ENCODE assay signal across 18 mouse cellular contexts in genomic region chr5:120151145-120151544, GRCm38 (mm10). TPM values are rescaled to one million over a fixed set of nuclear protein-coding genes. Genes with fewer than 3 reads are reported as not detected.
DNase-seq lines count a peak whose midpoint lies in the region; ATAC-seq and TF ChIP-seq lines count a peak whose summit lies in the region.
"Had no signal": no experiment of that assay in that cellular context is flagged by ENCODE, and none has a peak within 500 bp of the region (broad histone marks: within the 10 kb centered on the region; RNA-seq: fewer than 3 reads in every experiment).

No protein-coding gene starts in this region.

- no peaks in the 10 kb centered on the region for H3K4me1 ChIP-seq in intestine, postnatal 0 days (replicated peaks; ENCODE audit: control insufficient read depth, insufficient read depth, low read length)
- no peaks in the 10 kb centered on the region for H3K4me1 ChIP-seq in intestine, embryonic 16.5 days (ENCODE audit: control insufficient read depth, insufficient read depth, low read length)
- H3K4me1 ChIP-seq in midbrain, embryonic 14.5 days (ENCODE audit: control insufficient read depth, insufficient read depth, low read length): peaks cover 15% of the 10 kb centered on the region
- H3K4me1 ChIP-seq in midbrain, embryonic 10.5 days: peaks cover 34% of the 10 kb centered on the region

- peak; percentile 70 for TF ChIP-seq CTCF in intestine, postnatal 0 days (IDR thresholded peaks at IDR 0.05; ENCODE audit: low read depth)

- H3K4me3 ChIP-seq in intestine, postnatal 0 days (ENCODE audit: low read depth, low read length): no peak overlapping the region
- H3K4me3 ChIP-seq in intestine, embryonic 16.5 days (ENCODE audit: low read length): no peak overlapping the region
- H3K4me3 ChIP-seq in midbrain, embryonic 14.5 days (replicated peaks; ENCODE audit: low read depth, low read length): no peak overlapping the region
- no peak overlapping the region for H3K4me3 ChIP-seq in midbrain, embryonic 10.5 days
- H3K4me3 ChIP-seq: embryonic facial prominence, embryonic 13.5 days; forebrain, embryonic 10.5 days; limb, embryonic 13.5 days; midbrain, embryonic 12.5 days had no signal

- H3K36me3 ChIP-seq in intestine, postnatal 0 days (ENCODE audit: control insufficient read depth, insufficient read depth): peaks cover 24% of the 10 kb centered on the region; the same call in 1 of the 2 replicates
- peaks cover 2% of the 10 kb centered on the region; the same call in 1 of the 2 replicates for H3K36me3 ChIP-seq in intestine, embryonic 16.5 days (ENCODE audit: control insufficient read depth, insufficient read depth, low read length)
- H3K36me3 ChIP-seq in midbrain, embryonic 14.5 days (ENCODE audit: control insufficient read depth, insufficient read depth, low read length): no peaks in the 10 kb centered on the region
- peaks cover 41% of the 10 kb centered on the region for H3K36me3 ChIP-seq in midbrain, embryonic 10.5 days
- H3K36me3 ChIP-seq: midbrain, embryonic 12.5 days had no signal

- 80% methylated on average over 4 of the region's 4 CpGs for whole genome bisulfite sequencing in intestine, postnatal 0 days
- 81% methylated on average over 4 of the region's 4 CpGs for WGBS in intestine, embryonic 16.5 days
- WGBS in midbrain, embryonic 14.5 days: 78% methylated on average over 4 of the region's 4 CpGs
- WGBS in midbrain, embryonic 10.5 days: 78% methylated on average over 4 of the region's 4 CpGs

- ATAC-seq in intestine, postnatal 0 days: no peak
- no peak for ATAC-seq in intestine, embryonic 16.5 days
- no peak for ATAC-seq in midbrain, embryonic 14.5 days (ENCODE audit: low FRiP score, low TSS enrichment)

- DNase-seq in adrenal gland, postnatal 10 days: peak; percentile 17
- DNase-seq in adrenal gland, adult 18-20 months (ENCODE audit: low spot score in 2 of 2): no peak
- DNase-seq in midbrain, embryonic 14.5 days: peak; percentile 46
- DNase-seq in midbrain, embryonic 10.5 days (ENCODE audit: low spot score): no peak
- no peak for DNase-seq in thymus, postnatal 0 days (ENCODE audit: low spot score)
- no peak for DNase-seq in right cerebral cortex, adult 2 months (ENCODE audit: low spot score in 2 of 2)
- DNase-seq: cerebellum, adult 9-11 months; heart, adult 18-20 months; heart, postnatal 10 days; kidney, postnatal 10 days; lung, postnatal 14 days; thymus, postnatal 14 days had no signal

- no peak overlapping the region for H3K4me2 ChIP-seq in intestine, postnatal 0 days (replicated peaks; ENCODE audit: low read depth)
- no peak overlapping the region for H3K4me2 ChIP-seq in intestine, embryonic 16.5 days (ENCODE audit: low read depth, low read length)
- H3K4me2 ChIP-seq in midbrain, embryonic 14.5 days (ENCODE audit: low read length): no peak overlapping the region
- H3K4me2 ChIP-seq: embryonic facial prominence, embryonic 13.5 days; limb, embryonic 13.5 days; midbrain, embryonic 12.5 days had no signal

- H3K27ac ChIP-seq in intestine, postnatal 0 days (ENCODE audit: low read depth, low read length): no peak overlapping the region
- no peak overlapping the region for H3K27ac ChIP-seq in intestine, embryonic 16.5 days (ENCODE audit: low read length)
- H3K27ac ChIP-seq in midbrain, embryonic 14.5 days (replicated peaks; ENCODE audit: low read depth, low read length): no peak overlapping the region
- H3K27ac ChIP-seq in midbrain, embryonic 10.5 days (replicated peaks): no peak overlapping the region
- H3K27ac ChIP-seq: embryonic facial prominence, embryonic 13.5 days; forebrain, embryonic 10.5 days; limb, embryonic 13.5 days; midbrain, embryonic 12.5 days had no signal

- H3K9me3 ChIP-seq in intestine, postnatal 0 days (ENCODE audit: control insufficient read depth): no peaks in the 10 kb centered on the region
- no peaks in the 10 kb centered on the region for H3K9me3 ChIP-seq in intestine, embryonic 16.5 days (ENCODE audit: control insufficient read depth, low read length)
- H3K9me3 ChIP-seq in midbrain, embryonic 14.5 days (ENCODE audit: control insufficient read depth, low read length): no peaks in the 10 kb centered on the region
- H3K9me3 ChIP-seq in midbrain, embryonic 10.5 days (replicated peaks): no peaks in the 10 kb centered on the region
- H3K9me3 ChIP-seq: embryonic facial prominence, embryonic 13.5 days; forebrain, embryonic 10.5 days; limb, embryonic 13.5 days; midbrain, embryonic 12.5 days had no signal

- no peak overlapping the region for H3K9ac ChIP-seq in intestine, postnatal 0 days (ENCODE audit: low read depth, low read length)
- no peak overlapping the region for H3K9ac ChIP-seq in intestine, embryonic 16.5 days (ENCODE audit: low read depth, low read length)
- H3K9ac ChIP-seq in midbrain, embryonic 14.5 days (replicated peaks; ENCODE audit: low read length): no peak overlapping the region
- H3K9ac ChIP-seq: embryonic facial prominence, embryonic 13.5 days; limb, embryonic 13.5 days; midbrain, embryonic 12.5 days had no signal

- H3K27me3 ChIP-seq in intestine, postnatal 0 days (replicated peaks; ENCODE audit: control insufficient read depth, insufficient read depth, low read length): no peaks in the 10 kb centered on the region
- no peaks in the 10 kb centered on the region for H3K27me3 ChIP-seq in intestine, embryonic 16.5 days (replicated peaks; ENCODE audit: control insufficient read depth, insufficient read depth, low read length)
- 0 out of 2 replicates have a peak, but pooled peaks cover 2% of the 10 kb centered on the region for H3K27me3 ChIP-seq in midbrain, embryonic 14.5 days (ENCODE audit: control insufficient read depth, insufficient read depth, low read length)
- peaks cover 85% of the 10 kb centered on the region for H3K27me3 ChIP-seq in midbrain, embryonic 10.5 days (ENCODE audit: low read depth, poor library complexity, severe bottlenecking)
- H3K27me3 ChIP-seq: embryonic facial prominence, embryonic 13.5 days; limb, embryonic 13.5 days had no signal

RNA-seq across cellular contexts. Expression of gene Rbm19, which starts 34.9 kb away (rescaled TPM):
- 10 to 100 TPM; 21.1 to 22.7 TPM for total RNA-seq in adrenal gland, postnatal 10 days (2021)
- 10 to 100 TPM; 25.7 to 26.1 TPM for total RNA-seq in adrenal gland, adult 18-20 months (2021)
- polyA plus RNA-seq in intestine, postnatal 0 days (2015; fragmentation: Nextera tagmentation; extraction: Ambion mirVana): 12.0 and 14.9 TPM in 2 replicates
- polyA plus RNA-seq in intestine, embryonic 16.5 days (2015; fragmentation: Nextera tagmentation; extraction: Ambion mirVana): 21.6 and 23.5 TPM in 2 replicates
- 16.0 and 16.2 TPM in 2 replicates for polyA plus RNA-seq in midbrain, embryonic 14.5 days (2014; fragmentation: Nextera tagmentation; extraction: Ambion mirVana)
- polyA plus RNA-seq in midbrain, embryonic 10.5 days (2016; fragmentation: Nextera tagmentation; extraction: Ambion mirVana): 32.0 and 34.2 TPM in 2 replicates
- 24.0 and 24.7 TPM in 2 replicates for polyA plus RNA-seq in thymus, postnatal 0 days (2015; fragmentation: Nextera tagmentation; extraction: Ambion mirVana)

Comparison
In these comparisons a context has a peak if more than half of its experiments do, and no peak if none do; other contexts are left out.
1. DNase-seq: peak in adrenal gland, postnatal 10 days (single experiment) and midbrain, embryonic 14.5 days (single experiment); none in adrenal gland, adult 18-20 months (0 of 2), midbrain, embryonic 10.5 days (single experiment), thymus, postnatal 0 days (single experiment) and right cerebral cortex, adult 2 months (0 of 2).